Mouse (Mus musculus) spleen, adult 2 months (tissue): Measurements from ENCODE around the gene Gsdmc3. TPM values are rescaled to one million over a fixed set of nuclear protein-coding genes. Genes with fewer than 3 reads are reported as not detected.
"Not testable (repeated sequence)": the region's sequence is repeated elsewhere in the genome, so short reads cannot be mapped to it uniquely, and the experiment has no call there.

Source experiments
- DNase-seq, 2 experiments: peaks; one replicate each; pipeline versions ENCODE4 v3.0.0 to v3.0.0-alpha.2; 2012 to 2021; ENCODE audit warnings: low spot score in 2 of 2, low read depth in 1 of 2
- H3K27ac ChIP-seq: fragments of 200-500 bp; 2 replicates; pipeline ENCODE4 v1.5.1; 2012; ENCODE audit warnings: low read length, inconsistent platforms; ENCODE audit not compliant: insufficient read depth
- H3K27me3 ChIP-seq: fragments of 200-500 bp; 2 replicates; pipeline ENCODE4 v1.6.1; 2012; ENCODE audit warnings: mild to moderate bottlenecking, moderate library complexity, low read length, inconsistent platforms; ENCODE audit not compliant: control insufficient read depth, insufficient read depth
- H3K36me3 ChIP-seq: fragments of 200-500 bp; 2 replicates; pipeline ENCODE4 v1.6.1; 2012; ENCODE audit warnings: mild to moderate bottlenecking, low read length, inconsistent platforms; ENCODE audit not compliant: control insufficient read depth, insufficient read depth
- H3K4me1 ChIP-seq: fragments of 200-500 bp; 2 replicates; pipeline ENCODE4 v1.6.1; 2011; ENCODE audit warnings: inconsistent platforms; ENCODE audit not compliant: control insufficient read depth, insufficient read depth, insufficient read length
- H3K4me3 ChIP-seq: fragments of 200-500 bp; 2 replicates; pipeline ENCODE4 v1.5.1; 2011; ENCODE audit warnings: mild to moderate bottlenecking, inconsistent platforms; ENCODE audit not compliant: insufficient read depth, insufficient read length; ENCODE audit errors: extremely low read depth
- CTCF ChIP-seq: fragments of 200-500 bp; IDR thresholded peaks from 2 replicates; pipeline ENCODE4 v1.5.1; 2011; ENCODE audit warnings: mild to moderate bottlenecking, inconsistent platforms; ENCODE audit not compliant: insufficient read depth, insufficient read length, insufficient replicate concordance; ENCODE audit errors: extremely low read depth
- POLR2A ChIP-seq: fragments of 200-500 bp; IDR thresholded peaks from 2 replicates; pipeline ENCODE4 v1.6.1; 2011; ENCODE audit warnings: low read depth, low read length, inconsistent platforms
- WGBS: fragments of 180-500 bp; shearing (Covaris S2); methylation state at CpG from one replicate; pipeline ENCODE4 v1.1.7; 2018; 5-methylcytosine and 5-hydroxymethylcytosine counted together
- polyA plus RNA-seq: library from polyadenylated mRNA; depleted of rRNA; stranded (reverse); fragments of >200 nt; gene quantifications from 2 replicates; pipeline ENCODE4 v1.2.3, GENCODE M21; 2012; rRNA removed

Gsdmc3 gene
- polyA plus RNA-seq, result not detected in 2 replicates

DNA sequence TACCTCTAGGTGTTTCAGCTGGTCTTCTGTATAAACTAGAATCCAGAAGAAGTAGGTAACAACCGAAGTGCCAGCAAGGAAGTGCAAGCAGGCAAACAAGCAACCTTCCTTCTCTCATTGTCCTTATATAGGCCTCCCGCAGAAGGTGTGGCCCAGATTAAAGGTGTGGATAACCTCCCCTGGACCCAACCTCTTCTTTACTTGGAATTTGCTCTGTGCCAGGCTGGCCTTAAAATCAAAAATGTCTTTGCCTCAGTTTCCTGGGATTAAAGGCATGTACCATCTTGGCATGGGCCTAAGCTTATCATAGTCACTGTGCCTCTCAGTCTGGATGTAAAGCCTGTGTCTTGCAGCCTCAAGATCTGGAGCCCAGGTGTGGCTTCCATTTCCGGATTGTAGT lies at the start of gene Gsdmc3:
Gene Gsdmc3 (minus strand): TSS at position 101 of the 400 bp plus-strand sequence.
- not testable (repeated sequence) for H3K27me3 ChIP-seq

DNA sequence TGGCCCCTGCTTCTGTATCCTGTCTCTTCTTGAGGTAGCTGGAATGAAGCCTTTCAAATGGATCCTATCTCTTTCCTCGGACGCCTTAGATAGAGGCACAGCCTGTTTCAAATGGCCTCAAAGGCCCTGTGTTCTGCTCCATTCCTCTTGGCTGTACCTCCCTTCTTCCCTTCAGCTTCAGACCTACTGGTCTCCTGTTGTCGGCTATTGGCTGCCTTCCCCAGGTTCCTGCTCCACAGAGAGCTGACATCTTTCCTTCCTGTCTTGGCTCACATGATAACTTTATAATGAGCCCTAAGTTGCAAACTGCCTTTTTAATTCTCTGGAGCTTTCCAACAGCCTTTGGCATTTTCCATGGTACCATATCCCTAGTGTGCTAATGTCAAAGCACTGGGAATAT lies 47.8 kb upstream of the Gsdmc3 start:
- Histone ChIP-seq H3K4me1 (no peaks in the 10 kb centered on the region), H3K4me3 (no peak overlapping the region), H3K27ac (no peak overlapping the region), H3K27me3 (no peaks in the 10 kb centered on the region), H3K36me3 (peaks cover 14% of the 10 kb centered on the region)
- TF ChIP-seq POLR2A (no peak), CTCF (no peak)
- DNase-seq, result no peak
- WGBS, result 84% methylated on average over 3 of the region's 3 CpGs

More for the DNA sequence above, at the start of gene Gsdmc3:
- not testable (repeated sequence) for H3K4me3 ChIP-seq, H3K4me1 ChIP-seq, H3K36me3 ChIP-seq, DNase-seq, H3K27ac ChIP-seq
- WGBS, result 90% methylated on average over 1 of the region's 3 CpGs

DNA sequence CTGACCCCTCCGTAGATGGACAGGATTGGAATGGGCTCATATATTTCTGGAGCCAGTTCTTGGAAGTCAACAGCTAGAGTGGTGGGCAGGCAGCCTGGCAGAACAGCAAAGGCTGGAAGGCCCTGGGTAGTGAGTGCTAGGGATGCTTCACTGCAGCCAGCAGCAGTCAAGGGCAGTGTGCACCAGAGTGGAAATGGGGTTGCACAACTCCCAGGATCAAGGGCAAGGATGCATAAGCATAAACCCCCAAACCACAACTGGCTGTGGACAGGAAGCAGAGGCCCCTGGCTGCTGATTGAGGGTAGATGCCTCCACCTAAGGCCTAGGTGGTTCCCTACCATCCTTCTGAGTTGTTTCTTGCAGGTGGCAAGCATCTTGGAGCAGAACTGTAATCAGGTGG lies 46.1 kb upstream of the Gsdmc3 start:
- no peaks in the 10 kb centered on the region for H3K27me3 ChIP-seq
- no peak overlapping the region for H3K27ac ChIP-seq
- 81% methylated on average over 1 of the region's 1 CpGs for WGBS
- no peak for TF ChIP-seq CTCF
- no peak for TF ChIP-seq POLR2A
- no peaks in the 10 kb centered on the region for H3K4me1 ChIP-seq
- H3K36me3 ChIP-seq, result peaks cover 3% of the 10 kb centered on the region
- DNase-seq, result no peak
- H3K4me3 ChIP-seq, result no peak overlapping the region

DNA sequence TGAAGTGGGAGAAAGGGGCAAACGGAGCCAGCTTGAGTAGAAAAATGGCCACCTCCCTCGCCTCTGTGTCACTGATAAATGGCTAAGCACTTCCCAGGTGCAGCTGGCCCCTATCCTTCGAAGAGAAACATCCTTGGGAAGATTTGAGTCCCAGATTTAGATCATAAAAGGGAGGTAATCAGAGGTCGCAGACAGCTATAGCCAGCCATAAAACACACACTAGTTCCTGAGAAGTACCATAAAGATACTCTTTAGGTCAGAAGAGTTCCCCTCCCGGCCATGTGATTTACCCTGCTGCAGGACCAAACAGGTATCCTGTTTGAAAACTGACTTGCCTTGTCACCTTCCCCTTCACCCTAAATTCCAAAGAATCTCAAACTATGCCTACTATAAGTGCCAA lies 43.3 kb upstream of the Gsdmc3 start:
- H3K36me3 ChIP-seq, H3K4me3 ChIP-seq, H3K27ac ChIP-seq, H3K27me3 ChIP-seq, DNase-seq, H3K4me1 ChIP-seq: not testable (repeated sequence)
- 68% methylated on average over 3 of the region's 5 CpGs for WGBS

DNA sequence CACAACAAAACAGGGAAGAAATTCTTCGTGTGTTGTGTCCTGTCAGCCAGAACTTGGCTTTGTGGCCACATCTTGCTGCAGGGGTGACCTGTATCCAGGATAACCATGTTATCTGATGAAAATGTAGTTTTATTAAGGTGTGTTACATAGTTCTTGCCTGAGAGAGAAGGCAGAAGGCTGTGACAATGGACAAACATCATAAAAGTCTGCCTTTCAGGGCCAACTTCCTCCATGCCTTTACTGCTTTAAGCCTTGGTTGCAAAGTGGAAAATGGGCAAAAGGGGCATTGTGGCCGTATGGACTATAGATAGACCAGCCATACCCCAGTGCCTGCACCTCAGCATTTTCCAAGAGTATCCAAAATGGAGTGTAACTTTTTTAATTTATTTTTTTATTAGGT lies 41.4 kb upstream of the Gsdmc3 start:
- DNase-seq, H3K27ac ChIP-seq, H3K36me3 ChIP-seq, H3K27me3 ChIP-seq, H3K4me3 ChIP-seq, H3K4me1 ChIP-seq: not testable (repeated sequence)
- 66% methylated on average over 2 of the region's 2 CpGs for WGBS

DNA sequence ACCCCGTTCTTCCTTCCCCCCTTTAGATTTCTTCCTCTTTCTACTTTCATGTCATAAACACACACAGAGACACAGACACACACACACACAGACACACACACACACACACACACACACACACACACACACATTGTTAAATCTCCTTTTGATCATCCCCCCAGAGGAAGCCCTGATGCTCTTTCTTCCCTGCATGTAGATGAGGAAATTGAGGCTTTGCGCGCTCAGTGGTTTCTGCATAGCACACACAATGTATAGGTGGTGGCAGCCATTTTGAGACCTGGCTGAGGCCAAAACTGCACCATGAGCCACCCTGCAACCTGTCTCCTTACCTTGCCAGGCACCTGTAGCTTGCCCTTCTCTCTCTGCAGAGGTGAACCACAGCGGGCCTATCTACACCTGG lies 38.2 kb upstream of the Gsdmc3 start:
- H3K36me3 ChIP-seq, H3K27me3 ChIP-seq, H3K27ac ChIP-seq, H3K4me1 ChIP-seq, DNase-seq, H3K4me3 ChIP-seq: not testable (repeated sequence)
- 64% methylated on average over 4 of the region's 4 CpGs for WGBS

DNA sequence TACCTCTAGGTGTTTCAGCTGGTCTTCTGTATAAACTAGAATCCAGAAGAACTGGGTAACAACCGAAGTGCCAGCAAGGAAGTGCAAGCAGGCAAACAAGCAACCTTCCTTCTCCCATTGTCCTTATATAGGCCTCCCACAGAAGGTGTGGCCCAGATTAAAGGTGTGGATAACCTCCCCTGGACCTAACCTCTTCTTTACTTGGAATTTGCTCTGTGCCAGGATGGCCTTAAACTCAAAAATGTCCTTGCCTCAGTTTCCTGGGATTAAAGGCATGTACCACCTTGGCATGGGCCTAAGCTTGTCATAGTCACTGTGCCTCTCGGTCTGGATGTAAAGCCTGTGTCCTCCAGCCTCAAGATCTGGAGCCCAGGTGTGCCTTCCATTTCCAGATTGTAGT lies 33.8 kb upstream of the Gsdmc3 start, which contains the start of gene Gsdmc4:
Gene Gsdmc4 (minus strand): TSS at position 101 of the 400 bp plus-strand sequence.
- H3K27me3 ChIP-seq, H3K36me3 ChIP-seq, H3K4me1 ChIP-seq, H3K27ac ChIP-seq, DNase-seq, H3K4me3 ChIP-seq: not testable (repeated sequence)
- 87% methylated on average over 2 of the region's 2 CpGs for WGBS

DNA sequence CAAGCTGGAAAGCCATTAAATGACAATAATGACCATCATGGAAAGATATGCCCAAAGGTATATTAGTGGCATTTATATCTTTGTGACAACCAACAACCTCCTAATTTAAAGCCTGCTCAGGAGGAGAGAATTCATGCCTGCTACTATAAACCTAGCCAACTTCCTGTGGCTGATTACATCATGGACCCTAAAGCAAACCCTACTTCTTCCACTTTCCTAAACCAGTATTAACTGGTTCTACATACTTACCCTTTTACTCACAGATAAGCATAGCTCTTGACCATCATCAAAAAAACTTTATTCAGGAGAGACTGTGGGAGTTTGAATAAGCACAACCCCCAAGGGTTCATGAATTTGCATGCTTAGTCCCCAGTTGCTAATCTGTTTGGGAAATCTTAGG lies 31.5 kb upstream of the Gsdmc3 start:
- not testable (repeated sequence) for H3K4me1 ChIP-seq

More for the DNA sequence above, 31.5 kb upstream of the Gsdmc3 start:
- H3K4me3 ChIP-seq, H3K27me3 ChIP-seq, DNase-seq, H3K27ac ChIP-seq, H3K36me3 ChIP-seq: not testable (repeated sequence)
